Mouse (Mus musculus) liver, embryonic 13.5 days (tissue): ENCODE data around the gene Cfap99. TPM values are rescaled to one million over a fixed set of nuclear protein-coding genes. Genes with fewer than 3 reads are reported as not detected.

Source experiments
- ATAC-seq: fragments of 200-750 bp; cut with Nextera tagmentation; 2 replicates; pipeline ENCODE4 v1.8.0; 2017; ENCODE audit warnings: low read depth, mild to moderate bottlenecking, moderate number of reproducible peaks, moderate library complexity
- DNase-seq: peaks from one replicate; pipeline ENCODE4 v3.0.0; 2022
- H3K27ac ChIP-seq: fragments of 300-500 bp; sonication (generic); 2 replicates; pipeline ENCODE4 v1.5.1; 2015; ENCODE audit warnings: moderate library complexity, mild to moderate bottlenecking, inconsistent platforms
- H3K27me3 ChIP-seq: fragments of 300-500 bp; sonication (generic); 2 replicates; pipeline ENCODE4 v1.6.1; 2015; ENCODE audit warnings: mild to moderate bottlenecking, inconsistent platforms
- H3K36me3 ChIP-seq: fragments of 300-500 bp; sonication (generic); 2 replicates; pipeline ENCODE4 v1.6.1; 2015; ENCODE audit warnings: mild to moderate bottlenecking, inconsistent platforms
- H3K4me1 ChIP-seq: fragments of 300-500 bp; sonication (generic); replicated peaks from 2 replicates; pipeline ENCODE4 v1.6.1; 2015; ENCODE audit warnings: inconsistent platforms
- H3K4me2 ChIP-seq: fragments of 300-500 bp; sonication (generic); 2 replicates; pipeline ENCODE4 v1.6.1; 2015; ENCODE audit warnings: inconsistent platforms, mild to moderate bottlenecking, moderate library complexity
- H3K4me3 ChIP-seq: fragments of 300-500 bp; sonication (generic); replicated peaks from 2 replicates; pipeline ENCODE4 v1.5.1; 2015; ENCODE audit warnings: mild to moderate bottlenecking, inconsistent platforms
- H3K9ac ChIP-seq: fragments of 300-500 bp; sonication (generic); 2 replicates; pipeline ENCODE4 v1.6.1; 2015; ENCODE audit warnings: mild to moderate bottlenecking, inconsistent platforms
- H3K9me3 ChIP-seq: fragments of 300-500 bp; sonication (generic); replicated peaks from 2 replicates; pipeline ENCODE4 v1.6.1; 2016; ENCODE audit warnings: inconsistent platforms
- WGBS: fragments of 180-500 bp; shearing (Covaris S2); methylation state at CpG from one replicate; pipeline ENCODE4 v1.1.7; 2015; ENCODE audit not compliant: insufficient replicate concordance; 5-methylcytosine and 5-hydroxymethylcytosine counted together
- polyA plus RNA-seq: library from polyadenylated mRNA; unstranded; fragments of >200 nt; fragmentation: Nextera tagmentation; extraction: Ambion mirVana; gene quantifications from 2 replicates; pipeline ENCODE4 v1.2.1, GENCODE M21; 2015

Cfap99 gene
- polyA plus RNA-seq, 1 experiment from 2014 or later, result not detected

GRCm38 (mm10) chr5:34370022-34370823, 81.8 kb downstream of the Cfap99 start:
- H3K9ac ChIP-seq, result peak overlapping the region; percentile 94
- peak overlapping the region; percentile 93 for H3K4me3 ChIP-seq
- DNase-seq, result peak; percentile 28
- WGBS, result under 1% methylated on average over 47 of the region's 114 CpGs
- H3K27me3 ChIP-seq, result no peaks in the 10 kb centered on the region
- H3K36me3 ChIP-seq, result 0 out of 2 replicates have a peak, but pooled peaks cover 3% of the 10 kb centered on the region
- peaks cover 43% of the 10 kb centered on the region for H3K4me1 ChIP-seq
- no peaks in the 10 kb centered on the region for H3K9me3 ChIP-seq
- peak; percentile 21; the same call in 1 of the 2 replicates for ATAC-seq
- peak overlapping the region; percentile 79 for H3K27ac ChIP-seq
- H3K4me2 ChIP-seq, result peak overlapping the region; percentile 94

- H3K9ac ChIP-seq, result peak overlapping the region; percentile 94
- H3K27ac ChIP-seq, result peak overlapping the region; percentile 79; the same call in 1 of the 2 replicates
- DNase-seq (no peak), ATAC-seq (no peak)
- 24% methylated on average over 8 of the region's 8 CpGs for WGBS
- H3K27me3 ChIP-seq, result no peaks in the 10 kb centered on the region
- H3K36me3 ChIP-seq, result no peaks in the 10 kb centered on the region
- H3K4me3 ChIP-seq, result peak overlapping the region; percentile 93
- H3K9me3 ChIP-seq, result no peaks in the 10 kb centered on the region
- H3K4me1 ChIP-seq, result peaks cover 43% of the 10 kb centered on the region
- H3K4me2 ChIP-seq, result peak overlapping the region; percentile 94
These were observed 82.4 kb downstream of the Cfap99 start for GRCm38 (mm10) chr5:34370840-34371239.

GRCm38 (mm10) chr5:34372141-34372540, 83.7 kb downstream of the Cfap99 start:
- ATAC-seq, result no peak
- Histone ChIP-seq H3K4me2 (peak overlapping the region; percentile 34), H3K27me3 (no peaks in the 10 kb centered on the region), H3K4me1 (peaks cover 49% of the 10 kb centered on the region), H3K36me3 (no peaks in the 10 kb centered on the region), H3K27ac (no peak overlapping the region), H3K9ac (no peak overlapping the region), H3K9me3 (no peaks in the 10 kb centered on the region), H3K4me3 (0 out of 2 replicates have a peak overlapping the region, but pooled peaks have one; percentile 0)
- no peak for DNase-seq

GRCm38 (mm10) chr5:34372541-34372940, 84.1 kb downstream of the Cfap99 start:
- Histone ChIP-seq H3K4me2 (peak overlapping the region; percentile 34; the same call in 1 of the 2 replicates), H3K9me3 (no peaks in the 10 kb centered on the region), H3K4me1 (peaks cover 53% of the 10 kb centered on the region), H3K36me3 (no peaks in the 10 kb centered on the region), H3K27me3 (no peaks in the 10 kb centered on the region), H3K4me3 (no peak overlapping the region), H3K27ac (no peak overlapping the region), H3K9ac (no peak overlapping the region)
- ATAC-seq (no peak), DNase-seq (no peak)

Other genes starting within 250 kb of the Cfap99 start
- 0.64 and 0.97 TPM in 2 replicates for gene Poln, start 119.2 kb upstream of the Cfap99 start, polyA plus RNA-seq
- gene Haus3, start 119.1 kb upstream of the Cfap99 start, polyA plus RNA-seq, result 31.0 and 42.5 TPM in 2 replicates
- gene Mxd4, start 100.9 kb upstream of the Cfap99 start, polyA plus RNA-seq, result 3.2 and 3.8 TPM in 2 replicates
- 0.02 TPM in 1 of 2 replicates, not detected in the other for gene Zfyve28, start 151 bp upstream of the Cfap99 start, polyA plus RNA-seq
- 79.1 and 89.1 TPM in 2 replicates for gene Rnf4, start 47.7 kb downstream of the Cfap99 start, polyA plus RNA-seq
- 3.8 and 3.9 TPM in 2 replicates for gene Fam193a, start 81.3 kb downstream of the Cfap99 start, polyA plus RNA-seq
- 5.4 and 6.6 TPM in 2 replicates for gene Tnip2, start 225.4 kb downstream of the Cfap99 start, polyA plus RNA-seq
- gene Sh3bp2, start 237.2 kb downstream of the Cfap99 start, polyA plus RNA-seq, result 2.4 and 4.4 TPM in 2 replicates